Mouse (Mus musculus) kidney, postnatal 14 days (tissue): ENCODE measurements around the gene Alox5ap.

ENCODE experiments used
- DNase-seq: peaks from one replicate; pipeline ENCODE4 v3.0.0; 2022; ENCODE audit warnings: mixed read lengths

Alox5ap gene

GRCm38 (mm10) chr5:149319874-149320323 is 55.3 kb downstream of the Alox5ap start:
- no peak for DNase-seq

GRCm38 (mm10) chr5:149320534-149321482 is 56.2 kb downstream of the Alox5ap start:
- DNase-seq: peak; percentile 89

GRCm38 (mm10) chr5:149321909-149322841 is 57.6 kb downstream of the Alox5ap start:
- DNase-seq: peak; percentile 46

GRCm38 (mm10) chr5:149322938-149323553 is 58.5 kb downstream of the Alox5ap start:
- peak; percentile 89 for DNase-seq

GRCm38 (mm10) chr5:149324739-149325138 is 60.2 kb downstream of the Alox5ap start:
- no peak for DNase-seq

- peak; percentile 72 for DNase-seq
These were observed 64.7 kb downstream of the Alox5ap start for GRCm38 (mm10) chr5:149329098-149329887.

GRCm38 (mm10) chr5:149330601-149331000 is 66.0 kb downstream of the Alox5ap start:
- DNase-seq: no peak

- DNase-seq: peak; percentile 53
These were observed 67.0 kb downstream of the Alox5ap start for GRCm38 (mm10) chr5:149331407-149332143.

- no peak for DNase-seq
These were observed 68.2 kb downstream of the Alox5ap start for GRCm38 (mm10) chr5:149332787-149333186.

- no peak for DNase-seq
These were observed 69.6 kb downstream of the Alox5ap start for GRCm38 (mm10) chr5:149333941-149334698.

GRCm38 (mm10) chr5:149335009-149335408 is 70.4 kb downstream of the Alox5ap start:
- DNase-seq: no peak

GRCm38 (mm10) chr5:149335563-149336238 is 71.1 kb downstream of the Alox5ap start:
- peak; percentile 88 for DNase-seq

- DNase-seq: no peak
These were observed 72.6 kb downstream of the Alox5ap start for GRCm38 (mm10) chr5:149337148-149337547.
